Mouse (Mus musculus) cerebellum, postnatal 14 days (tissue): ENCODE measurements at regions not wholly inside any gene's neighbourhood (a gene's known extent, or its start where the extent isn't known, plus 50 kb on each side); places are given as distances from the start of the nearest gene placed in this dataset.

Experiments used
- DNase-seq, 2 experiments: peaks; one replicate each; pipeline ENCODE4 v3.0.0; 2021; ENCODE audit warnings: mixed read lengths in 2 of 2

DNA sequence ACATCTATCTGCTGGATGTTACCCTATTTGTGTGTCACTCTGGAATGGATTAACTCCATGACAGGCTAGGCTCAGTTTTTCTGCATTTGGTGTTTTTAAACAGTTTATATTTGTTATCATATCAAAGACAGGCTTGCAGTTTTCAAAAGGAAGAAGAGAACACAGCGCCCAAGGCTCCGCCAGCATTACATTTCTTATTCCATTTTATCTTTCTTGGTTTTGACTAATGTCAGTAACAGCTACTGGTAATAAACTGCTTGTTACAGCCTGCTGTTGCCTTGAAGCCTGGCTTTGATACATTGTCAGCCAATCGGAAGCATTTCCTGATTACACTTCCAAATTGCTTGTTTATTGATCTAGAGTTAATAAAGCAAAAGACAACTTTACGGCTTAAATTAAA is 219.4 kb upstream of the Mdfic start:
- DNase-seq: no peak

GRCm38 (mm10) chr6:15509314-15509713 is 211.1 kb upstream of the Mdfic start:
- DNase-seq: no peak

DNA sequence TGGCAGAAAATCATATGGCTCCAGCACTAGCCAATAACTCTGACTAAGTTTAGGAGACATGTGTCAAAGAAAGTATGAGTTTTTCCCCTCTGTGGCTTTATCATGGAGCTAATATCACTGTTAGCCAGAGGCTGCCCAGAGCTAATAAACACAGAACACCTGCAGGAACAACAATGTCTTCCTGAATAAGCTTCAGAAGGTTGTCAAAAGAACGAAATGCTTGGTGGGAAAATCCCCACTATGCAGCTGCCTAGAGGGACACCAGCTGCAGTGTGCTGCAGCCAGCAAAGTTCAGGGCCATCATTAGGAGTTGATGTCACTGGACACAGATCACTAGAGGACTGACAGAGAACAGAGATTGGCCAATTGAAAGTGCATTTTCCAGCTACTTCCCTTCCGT is 183.2 kb upstream of the Mdfic start:
- DNase-seq: no peak

DNA sequence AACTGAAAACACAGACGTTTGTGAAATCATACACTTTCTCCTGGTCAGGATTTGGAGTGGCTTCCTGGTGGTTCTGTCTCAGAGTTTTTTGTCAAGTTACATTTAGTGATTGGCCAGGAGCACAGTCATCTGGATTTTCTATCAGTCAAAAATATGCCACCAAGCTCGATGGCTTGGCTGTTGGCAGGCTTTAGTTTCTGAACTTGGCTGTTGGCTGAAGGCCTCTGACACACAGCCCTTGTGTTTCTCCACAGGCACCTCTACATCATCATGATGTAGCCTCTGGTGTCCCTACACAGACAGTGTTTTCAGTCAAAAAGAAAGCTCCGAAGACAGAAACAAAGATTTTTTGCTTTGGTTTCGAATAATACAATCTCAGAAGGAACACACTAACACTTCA is 178.5 kb upstream of the Mdfic start:
- DNase-seq: peak in 1 of 2 experiments; percentile 9

- DNase-seq: no peak
These were observed 176.9 kb upstream of the Mdfic start for GRCm38 (mm10) chr6:15543516-15544080.

- DNase-seq: no peak
These were observed 171.6 kb upstream of the Mdfic start for GRCm38 (mm10) chr6:15548833-15549232.

- DNase-seq: no peak
These were observed 127.7 kb upstream of the Mdfic start for GRCm38 (mm10) chr6:15592780-15593179.

GRCm38 (mm10) chr6:15597226-15597983 is 123.1 kb upstream of the Mdfic start:
- DNase-seq: no peak

- no peak for DNase-seq
These were observed 110.3 kb upstream of the Mdfic start for GRCm38 (mm10) chr6:15610208-15610607.

DNA sequence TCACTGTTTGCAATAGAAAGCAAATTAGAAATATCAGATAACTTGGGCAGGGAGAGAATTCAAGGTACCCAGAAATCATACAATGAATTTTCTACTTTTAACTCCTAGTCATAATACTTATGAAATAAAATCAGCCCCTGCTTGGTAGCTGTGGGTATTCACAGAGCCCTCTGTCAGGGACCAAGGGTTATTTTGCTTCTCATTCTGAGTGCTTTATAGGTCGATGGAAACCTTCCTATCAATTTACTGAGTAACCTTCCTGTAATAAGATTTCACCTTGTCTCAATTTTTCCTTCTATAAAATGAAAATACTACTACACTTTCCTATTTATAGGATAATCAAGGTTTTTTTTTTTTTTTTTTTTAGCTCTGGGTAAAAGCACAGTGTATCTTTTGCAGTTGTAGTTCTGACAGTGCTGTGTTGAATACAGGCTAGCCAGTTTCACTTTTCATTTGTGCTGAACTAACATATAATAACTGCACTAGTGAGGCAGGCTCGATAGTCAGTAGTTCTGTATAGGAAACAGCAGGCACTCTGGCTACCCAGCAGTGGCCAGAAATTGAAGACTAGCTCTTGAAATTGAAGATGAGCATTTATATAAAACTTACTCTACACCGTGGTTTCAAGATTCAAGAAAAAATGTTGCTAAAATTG is 94.4 kb upstream of the Mdfic start:
- DNase-seq: no peak

DNA sequence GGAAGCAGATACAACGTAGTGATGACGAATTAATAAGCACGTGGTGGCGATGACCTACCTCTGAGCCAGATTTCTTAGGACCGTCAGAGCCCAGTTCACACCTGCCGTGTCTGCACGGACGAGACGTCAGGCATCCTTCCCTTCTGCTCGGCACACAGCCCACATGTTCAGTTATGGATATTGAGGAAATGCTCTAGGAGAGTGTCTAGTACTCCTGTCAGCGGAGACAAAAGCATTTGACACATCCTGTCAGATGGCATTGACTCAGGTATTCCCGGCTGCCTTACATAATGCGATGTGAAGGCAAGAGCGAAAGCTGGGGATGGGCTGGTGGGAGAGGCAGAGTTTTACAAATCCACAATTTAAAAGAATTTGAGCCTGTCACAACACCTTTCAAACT is 81.9 kb upstream of the Mdfic start:
- DNase-seq: peak; percentile 6 to 7

- DNase-seq: no peak
These were observed 81.1 kb upstream of the Mdfic start for GRCm38 (mm10) chr6:15639378-15639777.

GRCm38 (mm10) chr6:15639809-15640479 is 80.5 kb upstream of the Mdfic start:
- DNase-seq: no peak

- DNase-seq: no peak
These were observed 76.2 kb upstream of the Mdfic start for GRCm38 (mm10) chr6:15644311-15644710.

DNA sequence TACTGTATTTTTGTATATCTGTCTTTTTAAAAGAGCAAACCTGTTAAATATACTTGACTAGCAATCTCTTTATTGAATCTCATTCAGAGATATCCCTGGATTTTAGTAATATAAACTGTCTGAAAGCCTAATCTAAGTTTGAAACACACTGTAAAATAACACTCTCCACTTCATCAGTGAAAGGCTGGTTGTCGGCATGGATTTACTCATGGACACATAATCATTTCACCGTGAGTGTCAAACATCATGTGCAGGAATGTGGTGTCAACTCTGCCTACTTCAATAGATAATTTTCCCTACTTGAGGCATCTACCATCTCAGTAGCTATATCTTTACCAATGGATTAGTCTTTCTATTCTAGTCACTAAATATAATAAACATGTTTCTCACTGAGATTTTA is 73.0 kb upstream of the Mdfic start:
- no peak for DNase-seq
